Mouse (Mus musculus): ENCODE results near the gene Tceal6. TPM values are rescaled to one million over a fixed set of nuclear protein-coding genes. Genes with fewer than 3 reads are reported as not detected.

Tceal6 gene
- polyA plus RNA-seq (2012; ENCODE audit: low replicate concordance), result not detected in 2 replicates

DNA sequence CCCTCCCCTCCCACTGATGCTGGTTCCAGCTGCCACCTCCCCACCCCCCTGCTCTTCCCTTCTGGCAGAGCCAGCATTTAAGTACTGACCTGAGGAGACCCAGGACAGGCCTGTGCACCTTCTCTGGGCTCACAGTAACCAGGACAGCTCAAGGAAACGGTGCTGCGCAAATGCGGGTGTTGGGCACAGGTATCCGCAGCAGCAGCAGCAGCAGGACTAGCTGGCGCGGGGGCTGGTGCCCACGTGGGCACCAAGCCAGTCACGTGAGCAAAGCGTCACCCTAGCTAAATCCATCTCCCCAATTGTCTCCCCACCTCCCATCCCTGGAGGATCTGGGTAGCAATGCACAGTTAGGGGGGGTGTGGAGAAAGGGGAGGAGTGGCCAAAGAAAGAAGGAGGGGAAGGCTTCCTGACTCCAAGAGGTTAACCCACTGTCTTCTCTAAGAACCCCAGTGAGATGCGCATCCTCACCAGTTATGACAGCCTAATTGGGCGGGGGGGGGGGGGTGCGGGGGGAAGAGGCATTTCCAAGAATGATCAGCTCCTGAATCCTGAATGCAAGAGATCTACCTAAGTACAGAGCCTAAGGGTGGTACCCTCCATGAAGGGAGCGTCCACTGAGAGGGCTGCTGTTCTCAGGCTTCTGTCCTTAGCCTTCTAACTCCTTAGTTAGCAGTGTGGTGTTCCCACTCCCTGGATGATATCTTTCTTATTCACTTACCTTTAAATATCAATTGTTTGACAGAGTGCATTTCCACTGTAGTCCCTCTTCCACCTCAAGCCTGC is at the start of gene Tceal6:
Tceal6 (minus strand) TSS at position 252 of the 786 bp plus-strand sequence.

DNA sequence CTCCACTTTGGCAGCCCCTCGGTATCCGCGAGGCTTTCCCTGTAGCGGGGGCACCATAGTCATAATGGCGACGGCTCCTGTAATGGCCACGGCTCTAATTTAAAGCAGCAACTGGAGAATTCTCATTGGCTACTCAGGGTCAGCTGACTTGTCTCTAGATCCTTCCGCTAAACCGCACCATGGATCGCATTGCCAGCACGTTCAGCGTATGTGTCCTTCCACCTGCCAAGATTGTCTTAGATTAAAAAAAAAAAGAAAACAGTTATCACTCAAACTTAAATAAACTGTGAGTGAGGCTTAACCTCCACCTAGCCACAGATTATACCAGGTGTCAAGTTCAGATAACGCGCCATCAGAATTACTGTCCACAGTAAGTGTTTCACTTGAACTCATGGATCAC is 33.0 kb downstream of the Tceal6 start, which contains the start of gene Gm15023:
Gm15023 (minus strand) TSS at position 101 of the 400 bp plus-strand sequence.

Other genes starting within 250 kb of the Tceal6 start
- not detected in 2 replicates for gene Nxf2, start 245.9 kb downstream of the Tceal6 start, polyA plus RNA-seq (2012; ENCODE audit: low replicate concordance)
- 4.5 and 7.6 TPM in 2 replicates for gene Zmat1, start 201.5 kb downstream of the Tceal6 start, polyA plus RNA-seq (2012; ENCODE audit: low replicate concordance)
- not detected in 2 replicates for gene Gm15023, start 33.1 kb downstream of the Tceal6 start, polyA plus RNA-seq (2012; ENCODE audit: low replicate concordance)
- not detected in 2 replicates for gene Pramel3, start 91.6 kb upstream of the Tceal6 start, polyA plus RNA-seq (2012; ENCODE audit: low replicate concordance)
- not detected in 2 replicates for gene Gm5128, start 162.6 kb upstream of the Tceal6 start, polyA plus RNA-seq (2012; ENCODE audit: low replicate concordance)
- not detected in 2 replicates for gene Gm7903, start 223.1 kb upstream of the Tceal6 start, polyA plus RNA-seq (2012; ENCODE audit: low replicate concordance)